Mouse (Mus musculus) heart, embryonic 16.5 days (tissue): Measurements from ENCODE around the gene Ckap2l. TPM values are rescaled to one million over a fixed set of nuclear protein-coding genes. Genes with fewer than 3 reads are reported as not detected.

Experiments
- ATAC-seq: fragments of 200-750 bp; cut with Nextera tagmentation; replicated peaks from 2 replicates; pipeline ENCODE4 v1.8.0; 2017; ENCODE audit warnings: moderate number of reproducible peaks; ENCODE audit not compliant: insufficient read depth, low FRiP score; ENCODE audit errors: extremely low read depth
- H3K27ac ChIP-seq: fragments of 300-500 bp; sonication (generic); 2 replicates; pipeline ENCODE4 v1.5.1; 2014; ENCODE audit warnings: mild to moderate bottlenecking, low read length, control low read depth, moderate library complexity
- H3K27me3 ChIP-seq: fragments of 300-500 bp; sonication (generic); 2 replicates; pipeline ENCODE4 v1.6.1; 2014; ENCODE audit warnings: low read length, mixed read lengths; ENCODE audit not compliant: control insufficient read depth, insufficient read depth
- H3K36me3 ChIP-seq: fragments of 300-500 bp; sonication (generic); 2 replicates; pipeline ENCODE4 v1.6.1; 2014; ENCODE audit not compliant: control insufficient read depth, insufficient read depth
- H3K4me1 ChIP-seq: fragments of 300-500 bp; sonication (generic); 2 replicates; pipeline ENCODE4 v1.6.1; 2014; ENCODE audit warnings: low read length, mixed read lengths; ENCODE audit not compliant: control insufficient read depth, insufficient read depth
- H3K4me2 ChIP-seq: fragments of 300-500 bp; sonication (generic); 2 replicates; pipeline ENCODE4 v1.6.1; 2014; ENCODE audit warnings: low read depth, mild to moderate bottlenecking, control low read depth, low read length
- H3K4me3 ChIP-seq: fragments of 300-500 bp; sonication (generic); 2 replicates; pipeline ENCODE4 v1.5.1; 2014; ENCODE audit warnings: mild to moderate bottlenecking, control low read depth, low read length
- H3K9ac ChIP-seq: fragments of 300-500 bp; sonication (generic); 2 replicates; pipeline ENCODE4 v1.6.1; 2014; ENCODE audit warnings: low read length, control low read depth
- H3K9me3 ChIP-seq: fragments of 300-500 bp; sonication (generic); replicated peaks from 2 replicates; pipeline ENCODE4 v1.6.1; 2016; ENCODE audit warnings: low read length; ENCODE audit not compliant: control insufficient read depth
- WGBS: fragments of 180-500 bp; shearing (Covaris S2); extraction: QIAGEN DNeasy Blood & Tissue Kit; methylation state at CpG from one replicate; pipeline ENCODE4 v1.1.7; 2014; 5-methylcytosine and 5-hydroxymethylcytosine counted together
- polyA plus RNA-seq: library from polyadenylated mRNA; unstranded; fragments of >200 nt; fragmentation: Nextera tagmentation; extraction: Ambion mirVana; gene quantifications from 2 replicates; pipeline ENCODE4 v1.2.1, GENCODE M21; 2015

Gene Ckap2l
- polyA plus RNA-seq, 1 experiment from 2014 or later, result 47.8 TPM

- H3K9ac ChIP-seq, result no peak overlapping the region
- H3K27me3 ChIP-seq, result no peaks in the 10 kb centered on the region
- H3K27ac ChIP-seq, result no peak overlapping the region
- no peaks in the 10 kb centered on the region for H3K9me3 ChIP-seq
- peaks cover 13% of the 10 kb centered on the region; the same call in 1 of the 2 replicates for H3K4me1 ChIP-seq
- H3K4me3 ChIP-seq, result no peak overlapping the region
- 21% methylated on average over 5 of the region's 5 CpGs for WGBS
- no peaks in the 10 kb centered on the region for H3K36me3 ChIP-seq
- peak overlapping the region; percentile 24; the same call in 1 of the 2 replicates for H3K4me2 ChIP-seq
- ATAC-seq, result peak; percentile 68
These were observed 51.4 kb downstream of the Ckap2l start for GRCm38 (mm10) chr2:129245618-129246017.

- no peaks in the 10 kb centered on the region for H3K36me3 ChIP-seq
- no peak for ATAC-seq
- WGBS, result 76% methylated on average over 20 of the region's 20 CpGs
These were observed 52.4 kb downstream of the Ckap2l start for GRCm38 (mm10) chr2:129244446-129245120.

GRCm38 (mm10) chr2:129243786-129244185 is 53.2 kb downstream of the Ckap2l start:
- no peak overlapping the region for H3K4me3 ChIP-seq
- H3K27ac ChIP-seq, result peak overlapping the region; percentile 44
- H3K9me3 ChIP-seq, result peaks cover 5% of the 10 kb centered on the region; the same call in 1 of the 2 replicates
- H3K36me3 ChIP-seq, result no peaks in the 10 kb centered on the region
- H3K4me1 ChIP-seq, result peaks cover 13% of the 10 kb centered on the region; the same call in 1 of the 2 replicates
- H3K27me3 ChIP-seq, result no peaks in the 10 kb centered on the region
- no peak overlapping the region; the same call in 1 of the 2 replicates for H3K4me2 ChIP-seq
- no peak overlapping the region for H3K9ac ChIP-seq
- no peak for ATAC-seq
- 23% methylated on average over 9 of the region's 9 CpGs for WGBS

More at GRCm38 (mm10) chr2:129244446-129245120, 52.4 kb downstream of the Ckap2l start:
- H3K27ac ChIP-seq, result no peak overlapping the region
- H3K4me1 ChIP-seq, result peaks cover 13% of the 10 kb centered on the region; the same call in 1 of the 2 replicates
- peaks cover 5% of the 10 kb centered on the region; the same call in 1 of the 2 replicates for H3K9me3 ChIP-seq
- H3K9ac ChIP-seq, result no peak overlapping the region
- no peak overlapping the region for H3K4me2 ChIP-seq
- H3K4me3 ChIP-seq, result no peak overlapping the region
- no peaks in the 10 kb centered on the region for H3K27me3 ChIP-seq

- no peak for ATAC-seq
- H3K27ac ChIP-seq, result no peak overlapping the region
- H3K27me3 ChIP-seq, result no peaks in the 10 kb centered on the region
- no peaks in the 10 kb centered on the region for H3K36me3 ChIP-seq
- no peak overlapping the region for H3K4me2 ChIP-seq
- H3K9me3 ChIP-seq, result peaks cover 5% of the 10 kb centered on the region; the same call in 1 of the 2 replicates
- H3K4me1 ChIP-seq, result peaks cover 13% of the 10 kb centered on the region; the same call in 1 of the 2 replicates
- no peak overlapping the region for H3K4me3 ChIP-seq
- 67% methylated on average over 4 of the region's 4 CpGs for WGBS
- H3K9ac ChIP-seq, result no peak overlapping the region
These were observed 54.0 kb downstream of the Ckap2l start for GRCm38 (mm10) chr2:129243005-129243404.

GRCm38 (mm10) chr2:129241845-129242833 is 54.9 kb downstream of the Ckap2l start:
- peaks cover 13% of the 10 kb centered on the region; the same call in 1 of the 2 replicates for H3K4me1 ChIP-seq
- no peak overlapping the region for H3K27ac ChIP-seq
- H3K9ac ChIP-seq, result no peak overlapping the region
- H3K27me3 ChIP-seq, result no peaks in the 10 kb centered on the region
- ATAC-seq, result no peak
- peaks cover 5% of the 10 kb centered on the region; the same call in 1 of the 2 replicates for H3K9me3 ChIP-seq
- no peaks in the 10 kb centered on the region for H3K36me3 ChIP-seq
- H3K4me3 ChIP-seq, result no peak overlapping the region
- H3K4me2 ChIP-seq, result no peak overlapping the region
- WGBS, result 63% methylated on average over 7 of the region's 7 CpGs

- no peaks in the 10 kb centered on the region for H3K27me3 ChIP-seq
- H3K36me3 ChIP-seq, result no peaks in the 10 kb centered on the region
- no peak overlapping the region for H3K4me2 ChIP-seq
- no peak overlapping the region for H3K4me3 ChIP-seq
- no peak overlapping the region for H3K9ac ChIP-seq
- H3K9me3 ChIP-seq, result peaks cover 5% of the 10 kb centered on the region; the same call in 1 of the 2 replicates
- no peak for ATAC-seq
- H3K27ac ChIP-seq, result no peak overlapping the region
- H3K4me1 ChIP-seq, result peaks cover 13% of the 10 kb centered on the region; the same call in 1 of the 2 replicates
- WGBS, result 56% methylated on average over 9 of the region's 9 CpGs
These were observed 56.1 kb downstream of the Ckap2l start for GRCm38 (mm10) chr2:129240726-129241432.

- 77% methylated on average over 4 of the region's 4 CpGs for WGBS
- ATAC-seq, result no peak
- H3K9me3 ChIP-seq, result peaks cover 5% of the 10 kb centered on the region; the same call in 1 of the 2 replicates
- H3K4me3 ChIP-seq, result no peak overlapping the region
- no peaks in the 10 kb centered on the region; the same call in 1 of the 2 replicates for H3K27me3 ChIP-seq
- no peaks in the 10 kb centered on the region for H3K36me3 ChIP-seq
- H3K9ac ChIP-seq, result no peak overlapping the region
- H3K4me2 ChIP-seq, result no peak overlapping the region
- no peaks in the 10 kb centered on the region for H3K4me1 ChIP-seq
- H3K27ac ChIP-seq, result no peak overlapping the region
These were observed 60.5 kb downstream of the Ckap2l start for GRCm38 (mm10) chr2:129236526-129236925.

GRCm38 (mm10) chr2:129234731-129235130 is 62.3 kb downstream of the Ckap2l start:
- no peaks in the 10 kb centered on the region for H3K36me3 ChIP-seq
- WGBS, result 58% methylated on average over 2 of the region's 2 CpGs
- H3K4me1 ChIP-seq, result no peaks in the 10 kb centered on the region
- H3K9ac ChIP-seq, result no peak overlapping the region
- H3K4me3 ChIP-seq, result no peak overlapping the region
- H3K27me3 ChIP-seq, result no peaks in the 10 kb centered on the region; the same call in 1 of the 2 replicates
- H3K9me3 ChIP-seq, result no peaks in the 10 kb centered on the region
- H3K27ac ChIP-seq, result no peak overlapping the region
- ATAC-seq, result no peak
- no peak overlapping the region for H3K4me2 ChIP-seq
